Mouse (Mus musculus) embryonic fibroblast, embryonic 13.5 days (primary cell): ENCODE data around the gene Gm26661.

ENCODE experiments used
- CTCF ChIP-seq: IDR thresholded peaks from 2 replicates; pipeline ENCODE4 v1.5.1; 2011; ENCODE audit warnings: mild to moderate bottlenecking, control low read depth, low read length, moderate library complexity, borderline replicate concordance; ENCODE audit not compliant: insufficient read depth
- POLR2A ChIP-seq: IDR thresholded peaks from 2 replicates; pipeline ENCODE4 v1.6.1; 2011; ENCODE audit warnings: low read depth, mild to moderate bottlenecking, control low read depth, low read length, moderate library complexity

DNA sequence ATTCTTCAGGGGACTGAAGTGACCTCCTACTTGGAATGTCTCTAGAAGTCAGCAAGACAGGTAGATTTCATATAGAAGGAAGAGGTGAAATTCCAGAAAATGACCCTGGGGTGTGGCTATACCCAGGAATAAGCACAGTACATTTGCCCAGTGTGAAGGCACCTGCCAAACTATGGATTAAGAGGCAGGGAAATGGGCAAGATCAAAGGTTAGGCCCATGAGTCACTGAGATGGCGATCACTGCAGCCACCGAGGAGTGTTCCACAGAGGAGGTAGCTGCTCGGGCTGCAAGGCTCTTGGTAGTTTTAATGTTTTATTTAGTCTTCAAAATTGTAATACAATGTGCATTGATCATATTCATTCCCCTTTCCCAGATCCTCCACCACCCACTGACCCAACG lies 4.6 kb downstream of the Gm26661 start:
- TF ChIP-seq CTCF (no peak), POLR2A (no peak)
